Mouse (Mus musculus) spleen, adult 2 months (tissue): ENCODE data around the gene Arl1.

Experiments
- CTCF ChIP-seq: fragments of 200-500 bp; IDR thresholded peaks from 2 replicates; pipeline ENCODE4 v1.5.1; 2011; ENCODE audit warnings: mild to moderate bottlenecking, inconsistent platforms; ENCODE audit not compliant: insufficient read depth, insufficient read length, insufficient replicate concordance; ENCODE audit errors: extremely low read depth
- POLR2A ChIP-seq: fragments of 200-500 bp; IDR thresholded peaks from 2 replicates; pipeline ENCODE4 v1.6.1; 2011; ENCODE audit warnings: low read depth, low read length, inconsistent platforms

- TF ChIP-seq CTCF (no peak), POLR2A (no peak)
Measured at GRCm38 (mm10) chr10:88768961-88769360, 38.3 kb downstream of the Arl1 start.
